Mouse (Mus musculus) ES-E14 (cell line): ENCODE results near the gene Farsb.

Experiments used
- CHD2 ChIP-seq: IDR thresholded peaks from 2 replicates; pipeline ENCODE4 v1.6.1; 2014; ENCODE audit warnings: mild to moderate bottlenecking, low read depth, low read length, inconsistent platforms
- HCFC1 ChIP-seq: IDR thresholded peaks from 2 replicates; pipeline ENCODE4 v1.6.1; 2012; ENCODE audit warnings: low read length, inconsistent platforms, borderline replicate concordance; ENCODE audit not compliant: insufficient read depth
- MAFK ChIP-seq: IDR thresholded peaks from 2 replicates; pipeline ENCODE4 v1.6.1; 2014; ENCODE audit warnings: mild to moderate bottlenecking, low read depth, low read length, inconsistent platforms; ENCODE audit not compliant: insufficient read depth
- ZNF384 ChIP-seq: IDR thresholded peaks from 2 replicates; pipeline ENCODE4 v1.6.1; 2012; ENCODE audit warnings: low read depth, low read length, inconsistent platforms

- TF ChIP-seq ZNF384 (no peak), CHD2 (no peak), MAFK (no peak), HCFC1 (no peak)
These were observed 34.8 kb downstream of the Farsb start for GRCm38 (mm10) chr1:78453886-78454285.
